Mouse (Mus musculus): ENCODE measurements at regions not wholly inside any gene's neighbourhood (a gene's known extent, or its start where the extent isn't known, plus 50 kb on each side); places are given as distances from the start of the nearest gene placed in this dataset.

DNA sequence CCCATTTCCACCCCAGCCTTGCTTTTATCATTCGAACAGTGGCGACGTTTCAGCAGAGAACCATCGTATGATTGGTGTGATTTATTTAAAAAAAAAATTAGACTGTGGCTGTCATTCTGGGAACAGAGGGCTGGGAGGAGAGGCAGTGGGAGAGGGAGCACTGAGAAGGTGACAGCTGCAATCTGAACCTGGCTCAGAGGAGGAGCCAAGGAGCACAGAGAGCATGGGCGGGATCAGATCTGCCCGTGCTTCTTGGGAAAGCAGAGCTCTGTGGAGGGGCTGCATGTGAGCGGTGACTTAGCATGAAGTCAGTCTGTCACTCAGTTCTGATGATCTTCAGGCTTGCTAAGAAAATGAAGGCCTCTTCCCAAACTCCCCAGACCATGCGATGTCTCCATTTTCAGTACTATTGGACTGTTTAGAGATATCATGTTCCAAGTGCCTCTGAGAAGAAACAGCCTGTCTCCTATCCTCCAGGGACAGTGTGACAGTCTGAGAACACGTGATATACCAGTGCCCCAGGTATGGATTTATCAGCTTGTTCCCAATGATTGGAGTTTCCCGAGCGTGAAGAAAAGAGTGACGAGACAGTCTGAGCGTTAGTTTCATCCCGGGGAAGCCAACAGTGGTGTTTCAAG is 129.3 kb downstream of the Nufip1 start:
- TF ChIP-seq CTCF (IDR thresholded peaks at IDR 0.05): no peak
- H3K4me2 ChIP-seq (ENCODE audit: low read depth, low read length, poor library complexity, severe bottlenecking): no peak overlapping the region
- no peaks in the 10 kb centered on the region for H3K36me3 ChIP-seq (ENCODE audit: insufficient read depth, low read length)
- ATAC-seq (ENCODE audit: low FRiP score) (no peak), DNase-seq (ENCODE audit: low spot score) (no peak)
- H3K9ac ChIP-seq (replicated peaks; ENCODE audit: low read length, poor library complexity, severe bottlenecking): no peak overlapping the region
- no peaks in the 10 kb centered on the region for H3K27me3 ChIP-seq (ENCODE audit: insufficient read depth, low read length)
- 80% methylated on average over 14 of the region's 14 CpGs for WGBS
- H3K4me3 ChIP-seq (ENCODE audit: low read depth, low read length): no peak overlapping the region
- H3K27ac ChIP-seq (ENCODE audit: low read depth, low read length): no peak overlapping the region
- H3K4me1 ChIP-seq (ENCODE audit: insufficient read depth, low read length): 0 out of 2 replicates have a peak, but pooled peaks cover 4% of the 10 kb centered on the region
- H3K9me3 ChIP-seq (ENCODE audit: low read length): no peaks in the 10 kb centered on the region

DNA sequence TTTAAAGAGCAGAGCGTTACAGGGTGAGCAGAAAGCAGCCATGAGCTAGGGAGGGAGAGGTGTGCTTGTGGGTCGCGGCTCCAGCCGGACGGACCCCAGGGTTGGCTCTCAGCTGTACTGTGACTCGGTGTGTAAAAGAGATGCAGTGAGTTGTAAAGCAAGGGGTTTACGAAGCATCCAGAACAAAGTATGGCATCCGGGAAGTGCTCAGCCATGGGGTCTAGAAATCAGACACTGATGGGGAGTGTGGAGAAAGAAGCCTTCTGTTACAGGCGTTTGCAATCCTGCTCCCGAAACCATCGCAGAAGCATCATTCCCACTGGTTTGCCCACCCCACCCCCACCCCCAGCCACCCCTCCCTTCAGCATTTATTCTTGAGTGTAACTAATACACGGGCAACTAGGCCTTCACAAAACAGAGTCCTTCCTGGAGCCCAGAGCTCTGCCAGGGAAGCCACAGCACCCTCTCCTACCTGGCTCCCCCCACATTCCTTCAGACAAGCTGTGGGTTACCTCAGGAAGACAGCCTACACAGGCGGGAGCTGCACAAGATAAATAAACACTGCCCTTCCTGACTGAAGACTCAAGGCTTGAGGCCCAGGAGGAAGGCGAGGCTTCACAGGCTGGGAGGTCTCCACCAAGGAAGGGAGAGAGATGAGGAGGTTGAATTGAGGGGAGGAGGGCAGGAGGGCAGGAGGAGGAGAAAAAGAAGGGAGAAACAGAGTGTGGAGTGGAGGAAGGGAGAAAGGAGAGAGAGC is 133.1 kb downstream of the Nufip1 start:
- ATAC-seq (ENCODE audit: low FRiP score) (no peak), DNase-seq (ENCODE audit: low spot score) (no peak)
- Histone ChIP-seq H3K4me1 (ENCODE audit: insufficient read depth, low read length) (0 out of 2 replicates have a peak, but pooled peaks cover 4% of the 10 kb centered on the region), H3K9ac (replicated peaks; ENCODE audit: low read length, poor library complexity, severe bottlenecking) (no peak overlapping the region), H3K4me2 (ENCODE audit: low read depth, low read length, poor library complexity, severe bottlenecking) (no peak overlapping the region), H3K36me3 (ENCODE audit: insufficient read depth, low read length) (no peaks in the 10 kb centered on the region), H3K9me3 (ENCODE audit: low read length) (no peaks in the 10 kb centered on the region), H3K4me3 (ENCODE audit: low read depth, low read length) (no peak overlapping the region), H3K27me3 (ENCODE audit: insufficient read depth, low read length) (no peaks in the 10 kb centered on the region), H3K27ac (ENCODE audit: low read depth, low read length) (no peak overlapping the region)
- TF ChIP-seq CTCF (IDR thresholded peaks at IDR 0.05): no peak
- 52% methylated on average over 14 of the region's 14 CpGs for WGBS

DNA sequence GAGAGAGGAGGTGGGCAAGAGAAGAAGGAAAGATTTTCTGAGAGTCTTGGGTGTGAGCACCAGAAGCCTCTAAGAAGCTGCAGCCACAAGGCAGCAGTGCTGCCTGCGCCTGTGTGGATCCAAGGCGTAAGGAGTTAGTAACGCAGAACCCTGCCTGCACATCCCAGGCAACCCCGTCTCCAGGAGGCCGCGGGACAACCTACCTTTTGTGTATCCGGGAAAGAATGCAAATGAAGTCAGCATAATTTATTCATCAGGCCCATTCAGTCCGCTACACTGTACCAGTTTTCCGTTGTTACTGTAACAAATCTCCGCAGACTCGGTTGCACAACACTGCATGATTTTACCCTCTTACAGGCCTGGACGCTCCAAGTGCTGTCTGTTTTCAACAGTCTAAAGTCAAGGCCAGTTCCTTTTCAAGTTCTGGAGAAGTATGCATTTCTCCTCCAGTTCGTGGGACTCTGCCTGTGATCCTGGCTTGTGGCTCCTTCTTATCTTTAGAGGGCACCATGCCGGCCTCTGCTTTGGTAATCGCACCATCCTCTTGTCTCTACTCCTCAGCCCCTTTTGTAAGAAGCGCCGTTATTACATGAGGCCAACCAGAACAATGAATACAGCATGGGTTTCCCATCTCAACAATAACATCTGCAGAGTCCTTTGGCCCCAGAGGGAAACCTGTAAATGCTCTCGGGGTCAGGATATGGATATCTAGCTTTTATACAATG is 133.8 kb downstream of the Nufip1 start:
- Histone ChIP-seq H3K9me3 (ENCODE audit: low read length) (no peaks in the 10 kb centered on the region), H3K4me1 (ENCODE audit: insufficient read depth, low read length) (0 out of 2 replicates have a peak, but pooled peaks cover 4% of the 10 kb centered on the region), H3K27ac (ENCODE audit: low read depth, low read length) (peak overlapping the region; percentile 26; the same call in 1 of the 2 replicates), H3K4me2 (ENCODE audit: low read depth, low read length, poor library complexity, severe bottlenecking) (no peak overlapping the region), H3K9ac (replicated peaks; ENCODE audit: low read length, poor library complexity, severe bottlenecking) (no peak overlapping the region), H3K36me3 (ENCODE audit: insufficient read depth, low read length) (no peaks in the 10 kb centered on the region), H3K4me3 (ENCODE audit: low read depth, low read length) (no peak overlapping the region), H3K27me3 (ENCODE audit: insufficient read depth, low read length) (no peaks in the 10 kb centered on the region)
- 0 out of 2 replicates have a peak, but pooled peaks have one; percentile 6 for TF ChIP-seq CTCF (IDR thresholded peaks at IDR 0.05)
- ATAC-seq (ENCODE audit: low FRiP score) (no peak), DNase-seq (ENCODE audit: low spot score) (peak; percentile 59)
- WGBS: 16% methylated on average over 18 of the region's 18 CpGs

DNA sequence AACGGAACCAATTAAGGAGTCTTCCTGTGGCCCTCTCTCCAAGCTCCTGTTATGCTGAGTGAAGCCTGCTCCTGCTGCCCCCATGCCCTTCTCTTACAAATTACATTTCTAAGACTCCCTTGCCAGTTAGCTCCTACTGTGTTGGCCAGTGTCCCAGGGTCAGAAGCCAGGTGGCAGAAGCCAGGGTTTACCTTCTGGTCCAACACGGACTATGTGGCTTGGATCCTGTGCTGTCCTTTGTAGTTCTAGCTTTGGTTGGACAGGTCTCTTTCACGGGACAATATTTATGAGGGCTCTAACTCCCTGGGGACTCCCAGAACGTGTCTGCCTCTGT is 134.3 kb downstream of the Nufip1 start:
- Histone ChIP-seq H3K36me3 (ENCODE audit: insufficient read depth, low read length) (no peaks in the 10 kb centered on the region), H3K4me3 (ENCODE audit: low read depth, low read length) (no peak overlapping the region), H3K27me3 (ENCODE audit: insufficient read depth, low read length) (no peaks in the 10 kb centered on the region), H3K9me3 (ENCODE audit: low read length) (no peaks in the 10 kb centered on the region), H3K27ac (ENCODE audit: low read depth, low read length) (no peak overlapping the region), H3K9ac (replicated peaks; ENCODE audit: low read length, poor library complexity, severe bottlenecking) (no peak overlapping the region), H3K4me2 (ENCODE audit: low read depth, low read length, poor library complexity, severe bottlenecking) (no peak overlapping the region), H3K4me1 (ENCODE audit: insufficient read depth, low read length) (0 out of 2 replicates have a peak, but pooled peaks cover 4% of the 10 kb centered on the region)
- ATAC-seq (ENCODE audit: low FRiP score) (no peak), DNase-seq (ENCODE audit: low spot score) (no peak)
- 46% methylated on average over 4 of the region's 4 CpGs for WGBS
- TF ChIP-seq CTCF (IDR thresholded peaks at IDR 0.05): no peak

DNA sequence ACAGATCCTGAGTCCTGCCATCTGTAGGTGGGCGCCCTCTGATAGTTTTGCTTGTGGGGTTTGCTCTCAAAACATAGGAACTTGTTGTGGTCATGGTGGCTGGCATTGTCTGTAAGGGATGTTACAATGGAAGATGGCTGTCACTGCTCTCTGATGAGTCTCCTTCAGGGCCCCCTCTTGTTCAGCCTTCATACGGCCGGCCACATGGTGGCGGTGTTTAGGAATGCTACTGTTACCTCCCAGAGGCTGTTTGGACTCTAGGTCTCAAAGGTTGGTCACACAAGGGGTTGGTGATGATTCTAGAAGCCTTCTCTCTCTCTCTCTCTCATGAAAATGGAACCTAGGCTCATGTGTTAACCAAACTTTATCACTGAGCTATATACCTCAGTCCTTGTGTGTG is 137.0 kb downstream of the Nufip1 start:
- H3K4me3 ChIP-seq (ENCODE audit: low read depth, low read length): no peak overlapping the region
- H3K9ac ChIP-seq (replicated peaks; ENCODE audit: low read length, poor library complexity, severe bottlenecking): no peak overlapping the region
- no peaks in the 10 kb centered on the region for H3K36me3 ChIP-seq (ENCODE audit: insufficient read depth, low read length)
- no peak for DNase-seq (ENCODE audit: low spot score)
- H3K4me2 ChIP-seq (ENCODE audit: low read depth, low read length, poor library complexity, severe bottlenecking): no peak overlapping the region
- 0 out of 2 replicates have a peak, but pooled peaks cover 4% of the 10 kb centered on the region for H3K4me1 ChIP-seq (ENCODE audit: insufficient read depth, low read length)
- no peak overlapping the region for H3K27ac ChIP-seq (ENCODE audit: low read depth, low read length)
- H3K27me3 ChIP-seq (ENCODE audit: insufficient read depth, low read length): no peaks in the 10 kb centered on the region
- 86% methylated on average over 4 of the region's 4 CpGs for WGBS
- ATAC-seq (ENCODE audit: low FRiP score): no peak
- peak; percentile 47; the same call in 1 of the 2 replicates for TF ChIP-seq CTCF (IDR thresholded peaks at IDR 0.05)
- no peaks in the 10 kb centered on the region for H3K9me3 ChIP-seq (ENCODE audit: low read length)

DNA sequence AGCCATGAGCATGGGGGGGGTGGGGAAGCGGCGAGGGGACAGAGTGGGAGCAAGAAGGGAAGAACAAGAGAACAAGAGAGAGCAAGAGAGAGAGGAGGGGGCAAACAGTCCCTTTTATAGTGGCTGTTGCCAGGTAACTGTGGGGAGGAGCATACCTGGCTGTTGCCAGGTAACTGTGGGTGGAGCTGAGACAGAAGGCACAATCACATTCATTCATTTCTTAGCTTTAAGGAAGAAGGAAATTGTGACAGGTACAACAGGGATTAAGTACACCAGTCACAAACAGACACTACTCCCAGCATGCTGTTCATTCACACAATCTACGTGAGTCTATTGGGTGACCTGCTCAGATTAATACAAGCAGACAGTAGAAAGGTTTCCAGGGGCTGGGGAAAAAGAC is 143.2 kb downstream of the Nufip1 start:
- H3K27ac ChIP-seq (ENCODE audit: low read depth, low read length): no peak overlapping the region

More for the DNA sequence above, 143.2 kb downstream of the Nufip1 start:
- no peak for TF ChIP-seq CTCF (IDR thresholded peaks at IDR 0.05)
- Histone ChIP-seq H3K4me1 (ENCODE audit: insufficient read depth, low read length) (no peaks in the 10 kb centered on the region), H3K27me3 (ENCODE audit: insufficient read depth, low read length) (no peaks in the 10 kb centered on the region), H3K9ac (replicated peaks; ENCODE audit: low read length, poor library complexity, severe bottlenecking) (no peak overlapping the region), H3K36me3 (ENCODE audit: insufficient read depth, low read length) (no peaks in the 10 kb centered on the region), H3K4me3 (ENCODE audit: low read depth, low read length) (no peak overlapping the region), H3K4me2 (ENCODE audit: low read depth, low read length, poor library complexity, severe bottlenecking) (no peak overlapping the region), H3K9me3 (ENCODE audit: low read length) (no peaks in the 10 kb centered on the region)
- ATAC-seq (ENCODE audit: low FRiP score) (no peak), DNase-seq (ENCODE audit: low spot score) (peak; percentile 23)
- 21% methylated on average over 2 of the region's 3 CpGs for WGBS
